Mouse (Mus musculus) urinary bladder, postnatal 25 days (tissue): Measurements from ENCODE around the gene Slc35b2.

Source experiments
- DNase-seq: peaks from one replicate; pipeline ENCODE4 v3.0.0; 2022; ENCODE audit warnings: low spot score

Gene Slc35b2

GRCm38 (mm10) chr17:45545278-45545961, 18.3 kb upstream of the Slc35b2 start:
- DNase-seq: no peak

- DNase-seq: no peak
Measured at GRCm38 (mm10) chr17:45546941-45547340, 16.7 kb upstream of the Slc35b2 start.

GRCm38 (mm10) chr17:45547461-45548190, 16.0 kb upstream of the Slc35b2 start:
- no peak for DNase-seq

- no peak for DNase-seq
Measured at GRCm38 (mm10) chr17:45548541-45549512, 14.8 kb upstream of the Slc35b2 start.

GRCm38 (mm10) chr17:45549617-45550181, 14.0 kb upstream of the Slc35b2 start, which contains the start of gene Tmem151b:
TSS of gene Tmem151b (minus strand) at chr17:45549677.
- no peak for DNase-seq

GRCm38 (mm10) chr17:45550253-45550652, 13.4 kb upstream of the Slc35b2 start:
- no peak for DNase-seq

- DNase-seq: no peak
Measured at GRCm38 (mm10) chr17:45551249-45551796, 12.4 kb upstream of the Slc35b2 start.

- DNase-seq: peak; percentile 64
Measured at GRCm38 (mm10) chr17:45551816-45552451, 11.7 kb upstream of the Slc35b2 start.

- no peak for DNase-seq
Measured at GRCm38 (mm10) chr17:45553065-45553464, 10.6 kb upstream of the Slc35b2 start.

- DNase-seq: no peak
Measured at GRCm38 (mm10) chr17:45554420-45554819, 9.3 kb upstream of the Slc35b2 start.

- peak; percentile 97 for DNase-seq
Measured at GRCm38 (mm10) chr17:45555452-45556106, 8.1 kb upstream of the Slc35b2 start, which contains the start of gene Nfkbie. TSS of gene Nfkbie (plus strand) at chr17:45555703.

- no peak for DNase-seq
Measured at GRCm38 (mm10) chr17:45556107-45556489, 7.6 kb upstream of the Slc35b2 start.

GRCm38 (mm10) chr17:45556514-45557245, 7.0 kb upstream of the Slc35b2 start:
- no peak for DNase-seq

GRCm38 (mm10) chr17:45557246-45557824, 6.3 kb upstream of the Slc35b2 start:
- DNase-seq: no peak

- DNase-seq: no peak
Measured at GRCm38 (mm10) chr17:45557998-45558862, 5.4 kb upstream of the Slc35b2 start.

- no peak for DNase-seq
Measured at GRCm38 (mm10) chr17:45559732-45560525, 3.7 kb upstream of the Slc35b2 start.

GRCm38 (mm10) chr17:45563216-45563615, 458 bp upstream of the Slc35b2 start:
- no peak for DNase-seq
